Mouse (Mus musculus): ENCODE results near the gene Mrpl41. TPM values are rescaled to one million over a fixed set of nuclear protein-coding genes. Genes with fewer than 3 reads are reported as not detected.
A peak's percentile ranks its signal among the peaks of the same experiment; 100 is the strongest.
"Not testable (repeated sequence)": the region's sequence is repeated elsewhere in the genome, so short reads cannot be mapped to it uniquely, and the experiment has no call there.

Gene Mrpl41
- polyA plus RNA-seq, 1 experiment: 79.7 TPM

- Histone ChIP-seq H3ac (ENCODE audit: control insufficient read depth, insufficient read length) (peak within 1 kb of the TSS; percentile 73), H3K36me3 (ENCODE audit: control insufficient read depth, insufficient read depth) (peaks cover 6% of the 10 kb centered on the region), H3K4me3 (peak within 1 kb of the TSS; percentile 33), H3K79me2 (ENCODE audit: control insufficient read depth, insufficient read depth) (peaks cover 11% of the 10 kb centered on the region), H3K27me3 (ENCODE audit: control insufficient read depth, insufficient read depth, insufficient read length) (peaks cover 14% of the 10 kb centered on the region), H3K4me2 (ENCODE audit: low read depth) (peak within 1 kb of the TSS; percentile 96)
- TF ChIP-seq POLR2A (IDR thresholded peaks at IDR 0.05; ENCODE audit: insufficient read length, low read depth) (peak; percentile 91), POLR2AphosphoS2 (IDR thresholded peaks at IDR 0.05; ENCODE audit: insufficient read length, low read depth) (peak; percentile 76), CEBPB (IDR thresholded peaks at IDR 0.05; ENCODE audit: insufficient read depth, poor library complexity, severe bottlenecking) (no peak), REST (IDR thresholded peaks at IDR 0.05; ENCODE audit: insufficient read depth, insufficient read length) (no peak), MAX (IDR thresholded peaks at IDR 0.05; ENCODE audit: low read depth) (no peak), MYOG (IDR thresholded peaks at IDR 0.05; ENCODE audit: control insufficient read depth in 1 of 3, insufficient read depth in 1 of 3, insufficient read length in 2 of 3, low read depth in 2 of 3) (peak in 1 of 3 experiments; percentile 11), E2F4 (IDR thresholded peaks at IDR 0.05; ENCODE audit: insufficient read depth) (peak; percentile 65), SRF (IDR thresholded peaks at IDR 0.05; ENCODE audit: control insufficient read depth, insufficient read length, low read depth) (peak; percentile 9), USF1 (IDR thresholded peaks at IDR 0.05; ENCODE audit: low read depth) (no peak)
Observed at GRCm38 (mm10) chr2:24949421-24950188, 25.3 kb downstream of the Mrpl41 start, which contains the start of gene Zmynd19. TSS of gene Zmynd19 (plus strand) at chr2:24949792.

GRCm38 (mm10) chr2:24944304-24944703 lies 30.6 kb downstream of the Mrpl41 start:
- H3ac ChIP-seq (ENCODE audit: control insufficient read depth, insufficient read length); H3K4me3 ChIP-seq; H3K4me2 ChIP-seq (ENCODE audit: low read depth); H3K79me2 ChIP-seq (ENCODE audit: control insufficient read depth, insufficient read depth); H3K36me3 ChIP-seq (ENCODE audit: control insufficient read depth, insufficient read depth): not testable (repeated sequence)
- H3K27me3 ChIP-seq (ENCODE audit: control insufficient read depth, insufficient read depth, insufficient read length): peaks cover 24% of the 10 kb centered on the region

GRCm38 (mm10) chr2:24942092-24942491 lies 32.8 kb downstream of the Mrpl41 start:
- TF ChIP-seq USF1 (IDR thresholded peaks at IDR 0.05; ENCODE audit: low read depth) (no peak), E2F4 (IDR thresholded peaks at IDR 0.05; ENCODE audit: insufficient read depth) (no peak), MYOG (IDR thresholded peaks at IDR 0.05; ENCODE audit: control insufficient read depth in 1 of 3, insufficient read depth in 1 of 3, insufficient read length in 2 of 3, low read depth in 2 of 3) (no peak), SRF (IDR thresholded peaks at IDR 0.05; ENCODE audit: control insufficient read depth, insufficient read length, low read depth) (no peak), TCF3 (IDR thresholded peaks at IDR 0.05; ENCODE audit: insufficient read length, low read depth) (no peak), CEBPB (IDR thresholded peaks at IDR 0.05; ENCODE audit: insufficient read depth, poor library complexity, severe bottlenecking) (no peak), POLR2AphosphoS2 (IDR thresholded peaks at IDR 0.05; ENCODE audit: insufficient read length, low read depth) (no peak), MYOD1 (IDR thresholded peaks at IDR 0.05; ENCODE audit: control insufficient read depth in 1 of 3, insufficient read length in 2 of 3, low read depth in 2 of 3) (no peak)
- no peaks in the 10 kb centered on the region for H3K36me3 ChIP-seq (ENCODE audit: control insufficient read depth, insufficient read depth)
- peaks cover 22% of the 10 kb centered on the region for H3K27me3 ChIP-seq (ENCODE audit: control insufficient read depth, insufficient read depth, insufficient read length)
- no peak overlapping the region for H3K4me3 ChIP-seq
- no peaks in the 10 kb centered on the region for H3K79me2 ChIP-seq (ENCODE audit: control insufficient read depth, insufficient read depth)
- no peak overlapping the region for H3K4me2 ChIP-seq (ENCODE audit: low read depth)
- H3ac ChIP-seq (ENCODE audit: control insufficient read depth, insufficient read length): no peak overlapping the region

- Histone ChIP-seq H3K79me2 (ENCODE audit: control insufficient read depth, insufficient read depth) (no peaks in the 10 kb centered on the region), H3K4me3 (peak within 1 kb of the TSS; percentile 26), H3K4me2 (ENCODE audit: low read depth) (peak within 1 kb of the TSS; percentile 91), H3ac (ENCODE audit: control insufficient read depth, insufficient read length) (peak within 1 kb of the TSS; percentile 15), H3K27me3 (ENCODE audit: control insufficient read depth, insufficient read depth, insufficient read length) (peaks cover 11% of the 10 kb centered on the region), H3K36me3 (ENCODE audit: control insufficient read depth, insufficient read depth) (no peaks in the 10 kb centered on the region)
- TF ChIP-seq MAX (IDR thresholded peaks at IDR 0.05; ENCODE audit: low read depth): no peak
- no peak for TF ChIP-seq E2F4 (IDR thresholded peaks at IDR 0.05; ENCODE audit: insufficient read depth)
- TF ChIP-seq MYOD1 (IDR thresholded peaks at IDR 0.05; ENCODE audit: control insufficient read depth in 1 of 3, insufficient read length in 2 of 3, low read depth in 2 of 3): peak in 2 of 3 experiments; percentile 75 to 84
- peak in 2 of 3 experiments; percentile 51 to 74 for TF ChIP-seq MYOG (IDR thresholded peaks at IDR 0.05; ENCODE audit: control insufficient read depth in 1 of 3, insufficient read depth in 1 of 3, insufficient read length in 2 of 3, low read depth in 2 of 3)
- no peak for TF ChIP-seq TCF3 (IDR thresholded peaks at IDR 0.05; ENCODE audit: insufficient read length, low read depth)
- TF ChIP-seq REST (IDR thresholded peaks at IDR 0.05; ENCODE audit: insufficient read depth, insufficient read length): no peak
- TF ChIP-seq TCF12 (IDR thresholded peaks at IDR 0.05; ENCODE audit: insufficient read depth, poor library complexity, severe bottlenecking): no peak
- TF ChIP-seq CEBPB (IDR thresholded peaks at IDR 0.05; ENCODE audit: insufficient read depth, poor library complexity, severe bottlenecking): no peak
- peak; percentile 41 for TF ChIP-seq POLR2AphosphoS2 (IDR thresholded peaks at IDR 0.05; ENCODE audit: insufficient read length, low read depth)
- no peak for TF ChIP-seq SRF (IDR thresholded peaks at IDR 0.05; ENCODE audit: control insufficient read depth, insufficient read length, low read depth)
- peak; percentile 56 for TF ChIP-seq POLR2A (IDR thresholded peaks at IDR 0.05; ENCODE audit: insufficient read length, low read depth)
- TF ChIP-seq USF1 (IDR thresholded peaks at IDR 0.05; ENCODE audit: low read depth): no peak
Observed at GRCm38 (mm10) chr2:24935057-24935796, 39.7 kb downstream of the Mrpl41 start, which contains the start of gene Arrdc1. TSS of gene Arrdc1 (minus strand) at chr2:24935252.
